Mouse (Mus musculus) heart, postnatal 0 days (tissue): ENCODE measurements around the gene Hirip3. TPM values are rescaled to one million over a fixed set of nuclear protein-coding genes. Genes with fewer than 3 reads are reported as not detected.

ENCODE experiments used
- ATAC-seq: fragments of 200-750 bp; cut with Nextera tagmentation; 2 replicates; pipeline ENCODE4 v1.8.0; 2017; ENCODE audit warnings: low read depth, moderate number of reproducible peaks, moderate library complexity; ENCODE audit not compliant: insufficient read depth
- DNase-seq: peaks from one replicate; pipeline ENCODE4 v3.0.0-alpha.2; 2016; ENCODE audit warnings: low spot score
- H3K27ac ChIP-seq: fragments of 300-500 bp; sonication (generic); 2 replicates; pipeline ENCODE4 v1.5.1; 2014; ENCODE audit warnings: low read depth, mild to moderate bottlenecking
- H3K27me3 ChIP-seq: fragments of 300-500 bp; sonication (generic); 2 replicates; pipeline ENCODE4 v1.6.1; 2014; ENCODE audit warnings: low read length, mixed read lengths; ENCODE audit not compliant: control insufficient read depth, insufficient read depth
- H3K36me3 ChIP-seq: fragments of 300-500 bp; sonication (generic); replicated peaks from 2 replicates; pipeline ENCODE4 v1.6.1; 2014; ENCODE audit warnings: low read length, mixed read lengths; ENCODE audit not compliant: control insufficient read depth, insufficient read depth
- H3K4me1 ChIP-seq: fragments of 300-500 bp; sonication (generic); 2 replicates; pipeline ENCODE4 v1.6.1; 2014; ENCODE audit warnings: antibody characterized with exemption; ENCODE audit not compliant: control insufficient read depth, insufficient read depth
- H3K4me2 ChIP-seq: fragments of 300-500 bp; sonication (generic); 2 replicates; pipeline ENCODE4 v1.6.1; 2014; ENCODE audit warnings: low read depth, mild to moderate bottlenecking, low read length, moderate library complexity
- H3K4me3 ChIP-seq: fragments of 300-500 bp; sonication (generic); 2 replicates; pipeline ENCODE4 v1.5.1; 2014; ENCODE audit warnings: low read depth, low read length
- H3K9ac ChIP-seq: fragments of 300-500 bp; sonication (generic); replicated peaks from 2 replicates; pipeline ENCODE4 v1.6.1; 2014; ENCODE audit warnings: low read depth, low read length, mixed read lengths
- H3K9me3 ChIP-seq: fragments of 300-500 bp; sonication (generic); replicated peaks from 2 replicates; pipeline ENCODE4 v1.6.1; 2016; ENCODE audit warnings: low read length; ENCODE audit not compliant: control insufficient read depth
- CTCF ChIP-seq: IDR thresholded peaks from 2 replicates; pipeline ENCODE4 v1.5.1; 2016; ENCODE audit warnings: antibody characterized with exemption, control low read depth, low read depth
- EP300 ChIP-seq: IDR thresholded peaks from 2 replicates; pipeline ENCODE4 v1.6.1; 2016; ENCODE audit warnings: antibody characterized with exemption, low read depth
- WGBS: fragments of 180-500 bp; shearing (Covaris S2); extraction: QIAGEN DNeasy Blood & Tissue Kit; methylation state at CpG from one replicate; pipeline ENCODE4 v1.1.7; 2014; 5-methylcytosine and 5-hydroxymethylcytosine counted together
- polyA plus RNA-seq: library from polyadenylated mRNA; unstranded; fragments of >200 nt; fragmentation: Nextera tagmentation; extraction: Ambion mirVana; gene quantifications from 2 replicates; pipeline ENCODE4 v1.2.1, GENCODE M21; 2015
- total RNA-seq: library from RNA; depleted of rRNA; stranded (reverse); fragments of >200 nt; gene quantifications from 2 replicates; pipeline ENCODE4 v1.2.3, GENCODE M21; 2014; ENCODE audit warnings: low replicate concordance

Gene Hirip3
- total and polyA plus RNA-seq, 2 experiments from 2014 or later: 2.6 to 6.6 TPM

DNA sequence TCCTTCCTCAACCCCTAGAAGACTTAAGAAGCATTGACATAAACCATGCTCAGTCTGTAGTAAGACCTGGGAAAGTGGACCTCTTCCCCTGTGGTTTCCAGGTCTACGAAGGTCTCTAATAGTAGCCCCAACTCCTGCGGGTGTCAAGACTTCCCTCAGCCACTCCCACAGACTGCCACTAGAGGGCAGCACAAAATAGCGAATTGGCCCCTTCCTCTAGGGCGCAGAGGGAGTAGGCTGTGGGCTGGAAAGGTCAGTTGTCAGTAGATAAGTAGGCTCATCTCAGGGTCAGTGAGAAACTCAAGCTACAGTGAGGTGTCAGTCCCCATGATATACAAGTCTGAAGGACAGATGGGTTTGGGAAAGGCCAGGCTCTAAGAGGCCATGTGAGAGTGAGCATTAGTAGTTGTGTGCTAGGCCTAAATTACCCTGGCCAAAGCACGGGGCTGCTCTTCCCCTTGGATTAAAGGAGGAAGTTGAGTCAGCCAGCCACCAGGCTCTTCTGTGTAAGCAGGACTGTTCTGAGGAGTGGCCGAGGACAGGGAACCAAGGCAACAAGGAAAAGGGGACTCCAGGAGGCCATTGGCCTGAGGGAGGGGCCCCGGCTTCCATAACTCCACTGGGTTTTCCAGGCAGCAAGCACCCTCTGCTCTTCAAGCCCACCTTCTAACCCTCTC, 39.8 kb upstream of the Hirip3 start:
- Histone ChIP-seq H3K27ac (no peak overlapping the region), H3K4me2 (no peak overlapping the region), H3K4me1 (no peaks in the 10 kb centered on the region; the same call in 1 of the 2 replicates), H3K4me3 (no peak overlapping the region), H3K9ac (no peak overlapping the region), H3K27me3 (peaks cover 30% of the 10 kb centered on the region), H3K9me3 (no peaks in the 10 kb centered on the region), H3K36me3 (no peaks in the 10 kb centered on the region)
- DNase-seq (peak; percentile 47), ATAC-seq (peak; percentile 45; the same call in 1 of the 2 replicates)
- 26% methylated on average over 7 of the region's 7 CpGs for WGBS
- no peak for TF ChIP-seq EP300
- TF ChIP-seq CTCF: peak; percentile 92

DNA sequence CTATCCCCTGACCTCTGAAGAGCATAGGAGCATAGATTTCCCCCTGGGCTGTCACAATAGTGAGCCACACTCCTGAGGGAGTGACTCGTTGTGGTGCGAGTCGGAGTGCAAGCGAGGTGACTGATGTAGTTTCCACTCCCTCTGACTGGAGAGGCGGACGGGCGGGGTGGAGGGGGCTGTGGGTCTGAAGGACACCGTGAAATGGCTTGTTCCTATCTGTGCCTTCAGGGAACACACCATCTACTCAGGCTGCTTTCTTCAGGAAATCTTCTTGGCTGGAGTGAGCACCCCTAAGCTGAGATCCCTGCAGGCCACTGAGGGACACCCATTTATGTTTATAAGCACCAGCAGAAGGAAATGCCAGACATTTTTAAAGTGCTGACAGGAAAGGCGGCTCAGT, 39.0 kb upstream of the Hirip3 start:
- TF ChIP-seq CTCF (no peak), EP300 (no peak)
- Histone ChIP-seq H3K4me2 (peak overlapping the region; percentile 57; the same call in 1 of the 2 replicates), H3K4me3 (no peak overlapping the region), H3K36me3 (no peaks in the 10 kb centered on the region), H3K27me3 (peaks cover 30% of the 10 kb centered on the region), H3K4me1 (no peaks in the 10 kb centered on the region; the same call in 1 of the 2 replicates), H3K9ac (no peak overlapping the region), H3K27ac (no peak overlapping the region), H3K9me3 (no peaks in the 10 kb centered on the region)
- DNase-seq: no peak
- no peak for ATAC-seq
- WGBS: 24% methylated on average over 9 of the region's 9 CpGs

DNA sequence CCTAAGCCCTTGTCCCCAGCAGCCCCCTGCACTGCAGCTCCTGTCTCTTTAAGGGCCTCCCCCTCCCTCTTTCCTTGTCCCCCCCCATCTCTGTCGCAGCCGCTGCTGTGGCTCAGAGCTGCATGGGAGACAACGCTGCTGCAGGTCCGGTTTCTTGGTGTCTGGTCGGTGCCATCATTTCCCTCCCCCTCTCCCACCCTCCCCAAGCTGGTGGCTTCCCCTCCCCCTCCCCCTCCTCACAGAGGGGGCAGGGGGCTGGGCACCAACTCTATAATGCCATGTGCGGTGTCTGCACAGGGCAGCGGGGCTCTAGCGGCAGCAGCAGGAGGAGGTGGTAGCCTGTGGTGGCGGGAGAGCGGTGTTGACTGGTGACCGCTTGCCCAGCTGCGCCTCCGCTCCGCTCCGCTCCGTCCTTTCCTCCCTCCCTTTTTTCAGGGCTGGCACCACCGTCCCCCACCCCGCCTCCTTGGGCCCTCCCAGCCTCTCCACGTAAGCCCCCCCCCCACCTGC, 38.5 kb upstream of the Hirip3 start:
- 3% methylated on average over 18 of the region's 19 CpGs for WGBS
- no peaks in the 10 kb centered on the region for H3K36me3 ChIP-seq
- H3K9me3 ChIP-seq: no peaks in the 10 kb centered on the region
- H3K9ac ChIP-seq: no peak overlapping the region; the same call in 1 of the 2 replicates
- H3K27ac ChIP-seq: no peak overlapping the region
- 0 out of 2 replicates have a peak, but pooled peaks have one; percentile 18 for ATAC-seq
- H3K4me3 ChIP-seq: peak overlapping the region; percentile 24
- DNase-seq: no peak
- no peaks in the 10 kb centered on the region; the same call in 1 of the 2 replicates for H3K4me1 ChIP-seq
- TF ChIP-seq EP300: no peak
- TF ChIP-seq CTCF: no peak
- H3K27me3 ChIP-seq: peaks cover 30% of the 10 kb centered on the region
- H3K4me2 ChIP-seq: peak overlapping the region; percentile 57

DNA sequence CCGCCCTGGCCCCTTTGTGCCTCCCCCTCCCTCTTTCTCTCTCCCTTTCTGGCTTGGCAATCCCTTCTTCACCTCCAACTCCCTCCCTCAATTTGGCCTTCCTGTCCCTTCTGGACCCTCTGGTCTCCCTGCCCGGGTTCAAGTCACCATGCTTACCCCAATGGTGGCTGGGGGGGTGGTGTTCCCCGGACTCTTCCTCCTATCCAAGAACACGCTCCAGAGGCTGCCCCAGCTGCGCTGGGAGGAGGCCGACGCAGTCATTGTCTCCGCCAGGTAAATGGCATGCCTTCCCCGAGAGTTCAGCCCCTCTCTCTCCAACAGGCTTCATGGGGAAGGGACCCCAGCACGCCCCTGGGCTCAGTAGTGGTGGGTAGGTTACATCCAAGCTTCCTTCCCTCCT, 37.8 kb upstream of the Hirip3 start:
- peaks cover 31% of the 10 kb centered on the region for H3K27me3 ChIP-seq
- H3K27ac ChIP-seq: no peak overlapping the region
- H3K9ac ChIP-seq: no peak overlapping the region
- 15% methylated on average over 10 of the region's 10 CpGs for WGBS
- DNase-seq (no peak), ATAC-seq (no peak)
- H3K4me3 ChIP-seq: no peak overlapping the region
- TF ChIP-seq EP300 (no peak), CTCF (no peak)
- no peak overlapping the region for H3K4me2 ChIP-seq
- H3K36me3 ChIP-seq: no peaks in the 10 kb centered on the region
- no peaks in the 10 kb centered on the region for H3K9me3 ChIP-seq
- no peaks in the 10 kb centered on the region; the same call in 1 of the 2 replicates for H3K4me1 ChIP-seq

DNA sequence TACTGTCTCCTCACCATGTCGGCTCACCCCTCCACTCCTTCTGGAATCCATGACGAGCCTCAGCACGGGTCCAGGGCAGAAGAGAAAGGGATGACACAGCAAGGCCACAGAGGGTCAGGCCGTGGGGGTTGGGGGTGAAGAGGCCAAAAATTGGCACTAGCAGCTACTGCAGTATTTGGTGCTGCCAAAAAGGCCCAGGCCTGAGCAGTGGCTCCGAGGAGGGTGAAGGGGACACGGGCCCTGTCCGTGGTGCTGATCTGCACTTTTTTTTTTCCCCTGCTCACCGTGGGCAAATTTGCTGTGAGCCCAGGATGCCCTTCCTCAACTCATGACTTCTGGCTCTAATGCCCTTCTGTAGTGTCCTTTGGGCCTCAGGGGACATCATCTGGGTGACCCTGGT, 36.4 kb upstream of the Hirip3 start:
- DNase-seq (no peak), ATAC-seq (no peak)
- Histone ChIP-seq H3K9ac (no peak overlapping the region), H3K27me3 (peaks cover 42% of the 10 kb centered on the region), H3K4me1 (no peaks in the 10 kb centered on the region; the same call in 1 of the 2 replicates), H3K27ac (no peak overlapping the region), H3K4me3 (no peak overlapping the region), H3K4me2 (no peak overlapping the region), H3K9me3 (no peaks in the 10 kb centered on the region), H3K36me3 (no peaks in the 10 kb centered on the region)
- TF ChIP-seq EP300: no peak
- no peak for TF ChIP-seq CTCF
- 13% methylated on average over 8 of the region's 8 CpGs for WGBS
